Mouse (Mus musculus) G1E (cell line): Measurements from ENCODE around the gene Gpr155.

Source experiments
- CTCF ChIP-seq: IDR thresholded peaks from 2 replicates; pipeline ENCODE4 v1.5.1; 2012; ENCODE audit warnings: low read depth, low read length, inconsistent platforms, mixed read lengths
- GATA1 ChIP-seq: IDR thresholded peaks from 2 replicates; pipeline ENCODE4 v1.6.1; 2012; ENCODE audit warnings: borderline replicate concordance, low read length, inconsistent platforms, mixed read lengths
- POLR2AphosphoS5 ChIP-seq: IDR thresholded peaks from 2 replicates; pipeline ENCODE4 v1.6.1; 2012; ENCODE audit warnings: low read depth, low read length, inconsistent platforms; ENCODE audit not compliant: insufficient replicate concordance

- no peak for TF ChIP-seq POLR2AphosphoS5
- TF ChIP-seq CTCF = no peak
- no peak for TF ChIP-seq GATA1
Observed at GRCm38 (mm10) chr2:73360536-73360935, 25.8 kb downstream of the Gpr155 start.
